Mouse (Mus musculus) limb, embryonic 11.5 days (tissue): ENCODE results near the gene Pfn4. TPM values are rescaled to one million over a fixed set of nuclear protein-coding genes. Genes with fewer than 3 reads are reported as not detected.

Experiments
- ATAC-seq: fragments of 200-750 bp; cut with Nextera tagmentation; 2 replicates; pipeline ENCODE4 v1.8.0; 2017; ENCODE audit warnings: low read depth; ENCODE audit not compliant: insufficient number of reproducible peaks, low FRiP score, low TSS enrichment
- DNase-seq: peaks from one replicate; pipeline ENCODE4 v3.0.0-alpha.2; 2015; ENCODE audit warnings: low spot score
- H3K27ac ChIP-seq: fragments of 300-500 bp; sonication (generic); replicated peaks from 2 replicates; pipeline ENCODE4 v1.5.1; 2014; ENCODE audit warnings: low read depth, mild to moderate bottlenecking, low read length
- H3K27me3 ChIP-seq: fragments of 300-500 bp; sonication (generic); 2 replicates; pipeline ENCODE4 v1.6.1; 2014; ENCODE audit warnings: mild to moderate bottlenecking, low read length, mixed read lengths; ENCODE audit not compliant: control insufficient read depth, insufficient read depth
- H3K36me3 ChIP-seq: fragments of 300-500 bp; sonication (generic); 2 replicates; pipeline ENCODE4 v1.6.1; 2014; ENCODE audit warnings: mild to moderate bottlenecking, low read length, moderate library complexity, mixed read lengths; ENCODE audit not compliant: control insufficient read depth, insufficient read depth
- H3K4me1 ChIP-seq: fragments of 300-500 bp; sonication (generic); 2 replicates; pipeline ENCODE4 v1.6.1; 2014; ENCODE audit warnings: low read length, mixed read lengths; ENCODE audit not compliant: control insufficient read depth, insufficient read depth
- H3K4me2 ChIP-seq: fragments of 300-500 bp; sonication (generic); 2 replicates; pipeline ENCODE4 v1.6.1; 2014; ENCODE audit warnings: low read depth, mild to moderate bottlenecking, moderate library complexity; ENCODE audit not compliant: severe bottlenecking
- H3K4me3 ChIP-seq: fragments of 300-500 bp; sonication (generic); 2 replicates; pipeline ENCODE4 v1.5.1; 2014; ENCODE audit warnings: low read depth, low read length
- H3K9ac ChIP-seq: fragments of 300-500 bp; sonication (generic); 2 replicates; pipeline ENCODE4 v1.6.1; 2014; ENCODE audit warnings: mild to moderate bottlenecking, low read length
- H3K9me3 ChIP-seq: fragments of 300-500 bp; sonication (generic); 2 replicates; pipeline ENCODE4 v1.6.1; 2016; ENCODE audit warnings: low read length; ENCODE audit not compliant: control insufficient read depth
- WGBS: fragments of 180-500 bp; shearing (Covaris S2); extraction: QIAGEN DNeasy Blood & Tissue Kit; methylation state at CpG from one replicate; pipeline ENCODE4 v1.1.7; 2014; 5-methylcytosine and 5-hydroxymethylcytosine counted together
- polyA plus RNA-seq: library from polyadenylated mRNA; unstranded; fragments of >200 nt; fragmentation: Nextera tagmentation; extraction: Ambion mirVana; gene quantifications from 2 replicates; pipeline ENCODE4 v1.2.1, GENCODE M21; 2014

Gene Pfn4
- polyA plus RNA-seq, 1 experiment from 2014 or later, result 2.4 TPM

DNA sequence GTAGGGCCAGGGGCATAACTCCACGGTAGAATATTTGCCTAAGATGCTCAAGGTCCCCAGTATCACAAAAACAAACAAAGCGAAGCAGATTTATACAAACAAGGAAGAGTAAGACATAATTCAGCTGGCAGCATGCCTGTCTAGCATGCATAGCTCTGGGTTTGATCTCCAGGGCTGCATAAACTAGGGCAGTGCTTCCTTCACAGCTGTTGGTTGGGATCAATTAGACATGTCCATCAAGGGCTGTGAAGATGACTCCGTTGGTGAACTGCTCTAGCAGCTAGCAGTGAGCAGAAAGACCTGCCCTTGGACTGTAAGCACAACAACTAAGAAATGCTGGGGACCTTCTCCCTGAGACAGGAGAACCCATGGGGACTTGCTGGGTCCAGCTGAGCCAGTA, 42.9 kb downstream of the Pfn4 start:
- DNase-seq, result no peak
- Histone ChIP-seq H3K27ac (no peak overlapping the region), H3K27me3 (no peaks in the 10 kb centered on the region), H3K36me3 (no peaks in the 10 kb centered on the region), H3K9ac (no peak overlapping the region), H3K4me2 (no peak overlapping the region), H3K4me1 (0 out of 2 replicates have a peak, but pooled peaks cover 3% of the 10 kb centered on the region), H3K4me3 (no peak overlapping the region), H3K9me3 (no peaks in the 10 kb centered on the region)
- no peak for ATAC-seq
- WGBS, result 68% methylated on average over 3 of the region's 3 CpGs

DNA sequence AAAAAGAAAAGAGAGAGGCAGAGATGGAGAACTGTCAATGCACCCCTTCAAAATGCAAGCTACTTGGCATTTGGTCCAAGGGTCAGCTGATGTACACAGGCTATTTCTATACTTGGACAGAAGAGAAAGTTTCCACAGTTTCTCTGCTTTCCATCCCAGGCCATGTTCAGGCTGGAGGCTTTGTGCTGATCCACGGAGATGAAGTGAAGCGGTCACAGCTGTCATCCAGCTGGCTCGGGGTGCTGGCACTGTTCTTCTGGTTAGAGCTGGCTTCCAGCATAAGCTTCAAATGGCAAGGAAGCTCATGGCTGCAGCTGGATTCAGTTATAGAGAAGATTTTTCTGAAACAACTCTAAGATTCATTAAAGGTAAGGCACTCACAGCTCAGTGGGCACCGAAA, 44.8 kb downstream of the Pfn4 start:
- Histone ChIP-seq H3K9ac (no peak overlapping the region), H3K4me2 (no peak overlapping the region), H3K27ac (no peak overlapping the region), H3K36me3 (no peaks in the 10 kb centered on the region), H3K4me1 (0 out of 2 replicates have a peak, but pooled peaks cover 5% of the 10 kb centered on the region), H3K27me3 (no peaks in the 10 kb centered on the region), H3K9me3 (no peaks in the 10 kb centered on the region), H3K4me3 (no peak overlapping the region)
- WGBS, result 81% methylated on average over 4 of the region's 4 CpGs
- ATAC-seq, result no peak
- DNase-seq, result no peak

DNA sequence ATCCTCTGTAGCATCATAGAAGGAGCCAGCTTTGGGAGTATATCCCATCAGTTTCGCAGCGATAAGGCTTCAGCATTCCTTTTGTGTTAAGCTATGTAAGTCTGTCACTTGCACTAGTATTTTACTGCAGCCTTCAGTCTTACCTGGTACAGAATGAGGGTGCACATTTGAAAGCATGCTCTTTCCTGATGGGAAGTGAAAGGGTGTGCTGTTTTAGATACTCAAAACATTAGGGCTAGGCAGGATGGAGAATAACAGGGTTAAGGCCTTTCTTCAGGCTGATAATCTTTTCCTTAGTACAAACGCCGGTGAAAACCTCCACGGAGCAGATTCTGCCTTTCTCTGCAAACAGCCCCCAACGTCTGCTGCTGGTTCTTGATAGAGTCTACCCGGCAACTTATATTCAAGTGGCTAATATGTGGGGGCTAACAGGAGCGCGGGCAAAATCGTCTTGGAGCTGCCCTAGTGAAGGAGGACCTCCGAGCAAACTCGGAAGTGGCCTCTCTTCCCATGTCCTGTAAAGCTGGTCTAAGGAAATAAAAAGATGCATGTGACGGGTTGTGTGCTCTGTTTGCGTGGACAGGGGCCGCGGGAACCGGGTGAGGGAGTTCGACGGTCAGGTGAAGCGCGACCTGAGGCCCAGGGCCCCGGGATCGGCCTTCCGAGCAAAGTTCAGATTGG, 48.0 kb downstream of the Pfn4 start:
- Histone ChIP-seq H3K4me3 (peak overlapping the region; percentile 75), H3K4me1 (0 out of 2 replicates have a peak, but pooled peaks cover 6% of the 10 kb centered on the region), H3K36me3 (peaks cover 3% of the 10 kb centered on the region; the same call in 1 of the 2 replicates), H3K27ac (peak overlapping the region; percentile 49; the same call in 1 of the 2 replicates), H3K27me3 (no peaks in the 10 kb centered on the region), H3K9ac (peak overlapping the region; percentile 61), H3K9me3 (no peaks in the 10 kb centered on the region), H3K4me2 (peak overlapping the region; percentile 87)
- ATAC-seq (peak; percentile 67; the same call in 1 of the 2 replicates), DNase-seq (no peak)
- WGBS, result 12% methylated on average over 24 of the region's 24 CpGs

DNA sequence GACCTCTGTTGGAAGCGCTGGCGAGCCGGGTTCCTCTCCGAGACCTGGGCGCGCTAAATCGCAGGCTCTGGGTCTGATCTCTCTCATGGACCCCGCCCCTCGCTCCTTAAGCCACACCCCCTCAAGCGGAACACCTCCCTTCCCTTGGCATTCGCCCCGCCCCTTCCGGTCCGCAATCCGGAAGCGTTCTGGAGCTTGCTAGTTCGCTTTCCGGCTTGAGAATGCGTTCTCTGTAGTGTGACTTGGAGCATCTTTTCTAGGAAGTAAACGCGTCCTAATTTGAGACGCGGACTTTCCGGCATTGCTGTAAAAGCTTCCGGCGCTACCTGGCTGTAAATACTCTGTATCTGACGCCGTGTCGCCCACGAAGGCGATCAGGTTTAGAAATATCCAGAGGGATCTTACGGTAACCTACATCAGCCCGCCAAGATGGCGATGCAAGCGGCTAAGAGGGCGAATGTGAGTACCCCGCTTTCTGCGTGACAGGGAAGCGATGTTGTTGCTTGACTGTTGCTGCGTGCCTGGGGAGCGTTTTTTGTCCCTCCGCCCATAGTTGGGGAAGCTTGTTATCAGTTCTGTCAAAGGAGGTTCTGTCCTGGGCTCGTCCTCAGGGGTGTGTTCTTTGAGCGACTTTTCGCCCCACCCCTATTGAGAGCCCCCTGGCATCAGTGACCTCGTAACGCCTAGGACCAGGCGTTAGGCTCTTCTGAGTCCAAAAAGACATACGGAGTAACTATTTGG, 48.7 kb downstream of the Pfn4 start, which contains the start of gene Sf3b6:
Sf3b6 (plus strand) TSS at position 184 of the 741 bp plus-strand sequence.
- Histone ChIP-seq H3K27ac (peak within 1 kb of the TSS; percentile 49; the same call in 1 of the 2 replicates), H3K4me1 (0 out of 2 replicates have a peak, but pooled peaks cover 6% of the 10 kb centered on the region), H3K4me3 (peak within 1 kb of the TSS; percentile 75), H3K9me3 (no peaks in the 10 kb centered on the region), H3K4me2 (peak within 1 kb of the TSS; percentile 87), H3K36me3 (peaks cover 3% of the 10 kb centered on the region; the same call in 1 of the 2 replicates), H3K27me3 (no peaks in the 10 kb centered on the region), H3K9ac (peak within 1 kb of the TSS; percentile 61)
- DNase-seq (peak; percentile 98), ATAC-seq (peak; percentile 97)
- WGBS, result under 1% methylated on average over 49 of the region's 49 CpGs

DNA sequence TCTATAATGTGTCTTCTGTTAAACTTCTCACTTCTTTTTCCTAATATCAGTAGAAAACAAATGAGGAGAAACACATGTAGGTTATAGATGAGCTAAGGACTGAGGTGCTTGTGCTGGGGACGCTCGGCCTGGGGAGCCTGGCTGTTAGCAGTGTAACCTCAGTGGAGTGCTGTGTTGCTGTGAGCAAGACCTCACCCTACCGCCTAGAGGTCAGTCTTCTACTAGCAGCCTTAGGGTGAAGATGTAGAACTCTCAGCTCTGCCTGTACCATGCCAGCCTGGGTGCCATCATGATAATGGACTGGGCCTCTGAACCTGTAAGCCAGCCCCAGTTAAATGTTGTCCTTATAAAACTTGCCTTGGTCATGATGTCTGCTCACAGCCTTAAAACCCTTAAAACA, 58.4 kb downstream of the Pfn4 start:
- H3K27ac ChIP-seq, result no peak overlapping the region

More for the DNA sequence above, 58.4 kb downstream of the Pfn4 start:
- ATAC-seq, result no peak
- Histone ChIP-seq H3K9ac (no peak overlapping the region), H3K4me1 (no peaks in the 10 kb centered on the region), H3K9me3 (no peaks in the 10 kb centered on the region), H3K27me3 (no peaks in the 10 kb centered on the region), H3K36me3 (peaks cover 13% of the 10 kb centered on the region), H3K4me3 (no peak overlapping the region), H3K4me2 (no peak overlapping the region)
- WGBS, result 71% methylated on average over 3 of the region's 3 CpGs
- DNase-seq, result no peak

Other genes starting within 250 kb of the Pfn4 start
- 26.2 and 28.4 TPM in 2 replicates for gene Itsn2, start 176.4 kb upstream of the Pfn4 start, polyA plus RNA-seq
- not detected in 2 replicates for gene Gm3625, start 176.1 kb upstream of the Pfn4 start, polyA plus RNA-seq
- gene Fam228a, start 30.6 kb upstream of the Pfn4 start, polyA plus RNA-seq, result 0.28 and 0.30 TPM in 2 replicates
- 3.7 and 4.3 TPM in 2 replicates for gene Fam228b, start 245 bp downstream of the Pfn4 start, polyA plus RNA-seq
- 318 and 326 TPM in 2 replicates for gene Sf3b6, start 48.5 kb downstream of the Pfn4 start, polyA plus RNA-seq
- 8.6 and 9.0 TPM in 2 replicates for gene Fkbp1b, start 72.6 kb downstream of the Pfn4 start, polyA plus RNA-seq
- gene Wdcp, start 74.3 kb downstream of the Pfn4 start, polyA plus RNA-seq, result 20.0 and 22.6 TPM in 2 replicates
- 3.5 and 4.5 TPM in 2 replicates for gene Mfsd2b, start 105.3 kb downstream of the Pfn4 start, polyA plus RNA-seq
- 23.1 and 26.8 TPM in 2 replicates for gene Ubxn2a, start 138.7 kb downstream of the Pfn4 start, polyA plus RNA-seq
- gene Atad2b, start 148.3 kb downstream of the Pfn4 start, polyA plus RNA-seq, result 19.6 and 22.4 TPM in 2 replicates